In the genomic region with DNA sequence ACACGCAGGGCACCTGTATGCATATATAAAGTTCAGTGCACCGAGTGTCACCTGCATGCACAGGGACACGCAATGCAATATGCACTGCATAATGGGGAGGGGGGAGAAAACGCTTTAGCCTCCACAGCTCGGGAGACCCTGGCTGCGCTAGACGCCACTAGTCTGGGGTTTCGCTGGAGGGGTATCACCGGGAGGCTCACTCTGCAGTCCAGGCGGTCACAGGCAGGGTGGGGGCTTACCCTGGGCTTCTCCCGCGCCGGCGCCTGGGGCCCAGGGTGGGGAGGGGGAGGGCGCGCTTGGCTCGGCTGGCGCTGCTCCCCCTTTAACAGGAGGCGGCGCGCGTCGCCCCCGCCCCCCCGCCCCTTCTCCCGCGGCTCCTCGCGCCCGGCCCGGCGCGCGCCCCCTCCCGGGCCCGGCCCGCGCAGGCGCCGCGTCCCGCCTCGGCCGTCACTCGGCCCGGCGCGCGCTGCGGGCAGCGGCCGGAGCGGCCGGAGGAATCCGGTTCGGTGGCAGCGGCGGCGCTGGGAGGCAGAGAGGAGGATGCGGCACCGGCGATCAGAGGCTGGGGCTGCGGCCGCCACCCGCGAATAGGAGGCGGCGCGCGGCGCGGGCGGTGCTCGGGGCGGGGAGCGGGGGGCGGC, we compare ENCODE assay signal across 9 mouse cellular contexts. TPM values are rescaled to one million over a fixed set of nuclear protein-coding genes. Genes with fewer than 3 reads are reported as not detected.
DNase-seq lines count a peak whose midpoint lies in the region; ATAC-seq and TF ChIP-seq lines count a peak whose summit lies in the region.
"Had no signal": no experiment of that assay in that cellular context is flagged by ENCODE, and none has a peak within 500 bp of the region (broad histone marks: within the 10 kb centered on the region; RNA-seq: fewer than 3 reads in every experiment).

TSS of gene Adgrb2 (plus strand) at position 450 of the 641 bp plus-strand sequence.

- peak within 1 kb of the TSS; percentile 93 for H3K4me2 ChIP-seq in embryonic facial prominence, embryonic 14.5 days (ENCODE audit: low read depth, low read length)
- peak within 1 kb of the TSS; percentile 91 for H3K4me2 ChIP-seq in intestine, embryonic 14.5 days (ENCODE audit: low read length)
- peak within 1 kb of the TSS; percentile 79 for H3K4me2 ChIP-seq in liver, embryonic 11.5 days
- H3K4me2 ChIP-seq in neural tube, embryonic 15.5 days = peak within 1 kb of the TSS; percentile 86

- intact Hi-C loops in heart, adult 2 months (cut with DNase I) = loop anchor here (5.0 kb wide), 1 partner anchor 282 kb away; no protein-coding TSS in a partner anchor
- intact Hi-C loops in heart, postnatal 25 days (cut with DNase I) = loop anchor here (5.0 kb wide), 1 partner anchor 282 kb away; no protein-coding TSS in a partner anchor

- H3K4me1 ChIP-seq in heart, adult 2 months (ENCODE audit: control insufficient read depth, insufficient read depth, low read length) = peaks cover 10% of the 10 kb centered on the region
- H3K4me1 ChIP-seq in embryonic facial prominence, embryonic 14.5 days (ENCODE audit: control insufficient read depth, insufficient read depth, low read length) = peaks cover 43% of the 10 kb centered on the region
- H3K4me1 ChIP-seq in intestine, embryonic 14.5 days (replicated peaks; ENCODE audit: control insufficient read depth, insufficient read depth, low read length) = peaks cover 21% of the 10 kb centered on the region
- peaks cover 3% of the 10 kb centered on the region for H3K4me1 ChIP-seq in liver, embryonic 11.5 days (replicated peaks; ENCODE audit: control insufficient read depth, insufficient read depth, low read length)
- H3K4me1 ChIP-seq in neural tube, embryonic 15.5 days = peaks cover 64% of the 10 kb centered on the region

- 10% methylated on average over 33 of the region's 77 CpGs for WGBS in heart, adult 2 months
- 0% methylated on average over 11 of the region's 77 CpGs for WGBS in embryonic facial prominence, embryonic 14.5 days
- WGBS in intestine, embryonic 14.5 days = 1% methylated on average over 15 of the region's 77 CpGs
- 1% methylated on average over 51 of the region's 77 CpGs for WGBS in liver, embryonic 11.5 days
- under 1% methylated on average over 27 of the region's 77 CpGs for WGBS in neural tube, embryonic 15.5 days

- H3K9me3 ChIP-seq in embryonic facial prominence, embryonic 14.5 days (ENCODE audit: control insufficient read depth, low read length) = no peaks in the 10 kb centered on the region
- no peaks in the 10 kb centered on the region for H3K9me3 ChIP-seq in intestine, embryonic 14.5 days (ENCODE audit: control insufficient read depth, low read length)
- H3K9me3 ChIP-seq in liver, embryonic 11.5 days (ENCODE audit: control insufficient read depth, low read length) = no peaks in the 10 kb centered on the region
- H3K9me3 ChIP-seq in neural tube, embryonic 15.5 days (replicated peaks) = no peaks in the 10 kb centered on the region

- no peaks in the 10 kb centered on the region for H3K79me2 ChIP-seq in heart, adult 2 months (replicated peaks; ENCODE audit: control insufficient read depth, insufficient read depth, low read length)

- no peak for TF ChIP-seq CTCF in heart, adult 2 months (IDR thresholded peaks at IDR 0.05)

- peak within 1 kb of the TSS; percentile 75 for H3K9ac ChIP-seq in heart, adult 2 months (ENCODE audit: low read depth, low read length)
- H3K9ac ChIP-seq in embryonic facial prominence, embryonic 14.5 days (ENCODE audit: low read depth, low read length) = peak within 1 kb of the TSS; percentile 79
- peak within 1 kb of the TSS; percentile 60 for H3K9ac ChIP-seq in intestine, embryonic 14.5 days (ENCODE audit: low read length)
- H3K9ac ChIP-seq in liver, embryonic 11.5 days (ENCODE audit: low read depth, low read length) = no peak within 1 kb of the TSS
- H3K9ac ChIP-seq in neural tube, embryonic 15.5 days (replicated peaks) = peak within 1 kb of the TSS; percentile 85

- H3K27me3 ChIP-seq in heart, adult 2 months (ENCODE audit: control insufficient read depth, insufficient read depth, low read length) = peaks cover 16% of the 10 kb centered on the region
- H3K27me3 ChIP-seq in embryonic facial prominence, embryonic 14.5 days (replicated peaks; ENCODE audit: control insufficient read depth, insufficient read depth, low read length) = peaks cover 27% of the 10 kb centered on the region
- H3K27me3 ChIP-seq in intestine, embryonic 14.5 days (replicated peaks; ENCODE audit: control insufficient read depth, insufficient read depth, low read length) = peaks cover 59% of the 10 kb centered on the region
- peaks cover 95% of the 10 kb centered on the region for H3K27me3 ChIP-seq in liver, embryonic 11.5 days (replicated peaks; ENCODE audit: control insufficient read depth, insufficient read depth, low read length)
- peaks cover 14% of the 10 kb centered on the region; the same call in 1 of the 2 replicates for H3K27me3 ChIP-seq in neural tube, embryonic 15.5 days (replicated peaks)

- peak; percentile 22; the same call in 1 of the 2 replicates for ATAC-seq in embryonic facial prominence, embryonic 14.5 days (ENCODE audit: low read depth)
- ATAC-seq in intestine, embryonic 14.5 days (replicated peaks; ENCODE audit: low FRiP score, low TSS enrichment, low read depth) = peak; percentile 32; the same call in 1 of the 2 replicates
- no peak for ATAC-seq in liver, embryonic 11.5 days (replicated peaks; ENCODE audit: low FRiP score)
- ATAC-seq in neural tube, embryonic 15.5 days (ENCODE audit: low FRiP score) = peak; percentile 33

- H3K4me3 ChIP-seq in heart, adult 2 months = peak within 1 kb of the TSS; percentile 55
- peak within 1 kb of the TSS; percentile 75 for H3K4me3 ChIP-seq in embryonic facial prominence, embryonic 14.5 days (ENCODE audit: low read depth, low read length)
- H3K4me3 ChIP-seq in intestine, embryonic 14.5 days (ENCODE audit: low read depth, low read length) = peak within 1 kb of the TSS; percentile 60
- peak within 1 kb of the TSS; percentile 51 for H3K4me3 ChIP-seq in liver, embryonic 11.5 days (ENCODE audit: low read depth, low read length)
- H3K4me3 ChIP-seq in neural tube, embryonic 15.5 days (replicated peaks) = peak within 1 kb of the TSS; percentile 82

- no peaks in the 10 kb centered on the region for H3K36me3 ChIP-seq in heart, adult 2 months (ENCODE audit: control insufficient read depth, insufficient read depth, low read length)
- no peaks in the 10 kb centered on the region for H3K36me3 ChIP-seq in embryonic facial prominence, embryonic 14.5 days (ENCODE audit: control insufficient read depth, insufficient read depth, low read length)
- no peaks in the 10 kb centered on the region for H3K36me3 ChIP-seq in intestine, embryonic 14.5 days (ENCODE audit: control insufficient read depth, insufficient read depth, low read length)
- no peaks in the 10 kb centered on the region for H3K36me3 ChIP-seq in liver, embryonic 11.5 days (ENCODE audit: control insufficient read depth, insufficient read depth, low read length)
- no peaks in the 10 kb centered on the region for H3K36me3 ChIP-seq in neural tube, embryonic 15.5 days
- H3K36me3 ChIP-seq: G1E had no signal

- no peak for TF ChIP-seq EP300 in heart, adult 2 months (IDR thresholded peaks at IDR 0.05; ENCODE audit: insufficient read depth, low read depth, low read length)

- no peak for TF ChIP-seq POLR2A in heart, adult 2 months (IDR thresholded peaks at IDR 0.05; ENCODE audit: insufficient read depth, low read depth, low read length)

- DNase-seq in heart, adult 2 months = peak; percentile 43 to 59
- no peak for DNase-seq in heart, postnatal 25 days (ENCODE audit: low spot score)
- peak; percentile 52 to 75 for DNase-seq in adrenal gland, adult (ENCODE audit: inconsistent age in 2 of 2, low spot score in 1 of 2)
- DNase-seq in embryonic facial prominence, embryonic 14.5 days (ENCODE audit: low spot score) = peak; percentile 67
- peak; percentile 72 for DNase-seq in intestine, embryonic 14.5 days (ENCODE audit: low spot score)
- DNase-seq in liver, embryonic 11.5 days (ENCODE audit: low spot score) = no peak
- no peak for DNase-seq in natural killer cell, adult 2 months (ENCODE audit: low spot score in 2 of 2)

- H3K27ac ChIP-seq in heart, adult 2 months = no peak within 1 kb of the TSS
- peak within 1 kb of the TSS; percentile 72 for H3K27ac ChIP-seq in embryonic facial prominence, embryonic 14.5 days (replicated peaks; ENCODE audit: low read depth, low read length)
- H3K27ac ChIP-seq in intestine, embryonic 14.5 days (ENCODE audit: low read depth) = no peak within 1 kb of the TSS
- no peak within 1 kb of the TSS for H3K27ac ChIP-seq in liver, embryonic 11.5 days (ENCODE audit: low read depth, low read length)
- H3K27ac ChIP-seq in neural tube, embryonic 15.5 days (replicated peaks) = peak within 1 kb of the TSS; percentile 87

RNA-seq across cellular contexts. Expression of gene Adgrb2, which starts in this region (rescaled TPM):
- 1 to 10 TPM; 1.8 to 2.0 TPM for total RNA-seq in heart, adult 2 months (2021)
- 2.5 and 4.8 TPM in 2 replicates for polyA plus RNA-seq in heart, adult 2 months (2012; rRNA removed)
- total RNA-seq in heart, postnatal 25 days (2021) = 1 to 10 TPM; 2.3 to 2.6 TPM
- polyA plus RNA-seq in embryonic facial prominence, embryonic 14.5 days (2014; fragmentation: Nextera tagmentation; extraction: Ambion mirVana) = 4.0 and 6.7 TPM in 2 replicates
- 2.7 and 2.9 TPM in 2 replicates for polyA plus RNA-seq in intestine, embryonic 14.5 days (2014; fragmentation: Nextera tagmentation; extraction: Ambion mirVana)
- 1.1 and 1.3 TPM in 2 replicates for polyA plus RNA-seq in liver, embryonic 11.5 days (2014; fragmentation: Nextera tagmentation; extraction: Ambion mirVana)
- 11.9 and 15.5 TPM in 2 replicates for polyA plus RNA-seq in neural tube, embryonic 15.5 days (2015; fragmentation: Nextera tagmentation; extraction: Ambion mirVana)
- polyA plus RNA-seq: G1E had no signal

Comparison
In these comparisons a context has a peak if more than half of its experiments do, and no peak if none do; other contexts are left out.
1. DNase-seq: peak in heart, adult 2 months (2 of 2), adrenal gland, adult (2 of 2), embryonic facial prominence, embryonic 14.5 days (single experiment) and intestine, embryonic 14.5 days (single experiment); none in heart, postnatal 25 days (single experiment), liver, embryonic 11.5 days (single experiment) and natural killer cell, adult 2 months (0 of 2).
2. H3K27ac ChIP-seq: peak in embryonic facial prominence, embryonic 14.5 days (single experiment) and neural tube, embryonic 15.5 days (single experiment); none in heart, adult 2 months (single experiment), intestine, embryonic 14.5 days (single experiment) and liver, embryonic 11.5 days (single experiment).
3. Peak in every context shown above with its lines, with median percentiles within 50 percentile points of each other: H3K4me3 ChIP-seq and H3K4me2 ChIP-seq.